Mouse (Mus musculus): ENCODE measurements around the gene Fam102b. TPM values are rescaled to one million over a fixed set of nuclear protein-coding genes. Genes with fewer than 3 reads are reported as not detected.

Gene Fam102b
- polyA plus RNA-seq, 1 experiment, result 3.7 TPM

DNA sequence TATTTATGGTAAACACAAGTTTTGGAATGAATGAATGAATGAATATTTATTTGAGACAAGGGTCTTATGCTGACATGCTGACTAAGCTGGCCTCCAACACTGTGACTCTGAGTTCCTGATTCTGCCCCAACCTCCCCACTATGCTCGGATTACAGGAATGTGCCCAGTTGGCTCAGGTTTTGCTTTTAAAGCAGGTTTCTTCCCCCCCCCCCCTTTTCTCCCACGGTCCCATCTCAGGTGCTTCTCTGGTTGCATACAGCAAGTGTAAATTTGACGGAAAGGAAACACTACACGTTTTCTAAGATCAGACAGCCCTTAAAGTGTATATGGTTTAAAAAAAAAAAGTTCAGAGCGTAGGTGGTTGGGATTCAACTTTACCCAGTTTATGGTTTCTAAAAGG lies 87.8 kb downstream of the Fam102b start, which contains the start of gene Henmt1:
Henmt1 (plus strand) TSS at position 301 of the 400 bp plus-strand sequence.
- TF ChIP-seq POLR2A (IDR thresholded peaks at IDR 0.05; ENCODE audit: borderline replicate concordance, control insufficient read depth, low read depth, low read length) (no peak), CTCF (IDR thresholded peaks at IDR 0.05; ENCODE audit: control insufficient read depth, insufficient read depth, low read length) (no peak)
- no peak within 1 kb of the TSS; the same call in 1 of the 2 replicates for H3K27ac ChIP-seq (ENCODE audit: control insufficient read depth, insufficient read depth, low read depth, low read length, poor library complexity)
- no peaks in the 10 kb centered on the region; the same call in 1 of the 2 replicates for H3K4me1 ChIP-seq (ENCODE audit: control insufficient read depth, insufficient read depth, low read length)
- no peak within 1 kb of the TSS for H3K4me3 ChIP-seq (replicated peaks; ENCODE audit: control insufficient read depth, low read depth, low read length)
- 78% methylated on average over 5 of the region's 5 CpGs for WGBS

DNA sequence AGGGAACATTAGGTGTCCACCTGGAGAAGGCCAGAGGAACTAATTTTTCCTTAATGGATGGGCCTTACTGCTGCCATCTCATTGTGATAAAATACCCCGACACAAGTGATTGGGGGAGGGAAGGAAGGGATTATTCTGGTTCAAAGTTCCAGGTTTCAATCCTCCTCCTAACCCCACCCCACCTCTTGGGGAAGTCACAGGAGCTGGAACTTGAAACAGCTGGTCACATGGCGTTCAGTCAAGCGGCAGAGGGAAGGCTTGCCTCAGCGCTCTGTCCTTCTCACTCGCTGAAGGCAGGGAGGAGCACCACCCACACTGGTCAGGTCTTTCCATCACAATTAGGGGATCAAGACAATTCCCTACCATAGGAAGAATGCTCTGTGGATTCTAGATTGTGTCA lies 88.7 kb downstream of the Fam102b start:
- H3K27ac ChIP-seq (ENCODE audit: control insufficient read depth, insufficient read depth, low read depth, low read length, poor library complexity), result no peak overlapping the region
- 94% methylated on average over 5 of the region's 5 CpGs for WGBS
- no peak overlapping the region for H3K4me3 ChIP-seq (replicated peaks; ENCODE audit: control insufficient read depth, low read depth, low read length)
- no peak for TF ChIP-seq CTCF (IDR thresholded peaks at IDR 0.05; ENCODE audit: control insufficient read depth, insufficient read depth, low read length)
- no peak for TF ChIP-seq POLR2A (IDR thresholded peaks at IDR 0.05; ENCODE audit: borderline replicate concordance, control insufficient read depth, low read depth, low read length)
- H3K4me1 ChIP-seq (ENCODE audit: control insufficient read depth, insufficient read depth, low read length), result no peaks in the 10 kb centered on the region; the same call in 1 of the 2 replicates

DNA sequence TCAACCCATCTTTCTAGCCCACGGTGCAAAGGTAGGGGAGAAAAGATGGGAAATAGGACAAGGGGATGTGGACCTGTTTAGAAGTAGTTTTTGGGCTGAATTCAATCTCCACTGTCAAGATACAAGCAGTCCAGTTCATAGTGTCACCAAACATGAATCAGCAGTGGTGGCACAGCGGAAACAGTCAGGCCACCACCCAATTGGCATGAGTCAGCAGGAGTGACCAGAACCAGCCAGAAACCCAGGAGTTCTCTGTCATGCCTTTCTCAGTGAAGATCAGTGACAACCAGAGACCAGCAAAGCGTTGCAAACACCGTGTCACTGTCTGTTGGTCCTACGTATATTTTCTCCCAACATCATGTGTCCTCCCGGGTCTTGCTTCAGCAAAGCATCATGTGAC lies 93.8 kb downstream of the Fam102b start:
- TF ChIP-seq CTCF (IDR thresholded peaks at IDR 0.05; ENCODE audit: control insufficient read depth, insufficient read depth, low read length), result no peak
- no peak for TF ChIP-seq POLR2A (IDR thresholded peaks at IDR 0.05; ENCODE audit: borderline replicate concordance, control insufficient read depth, low read depth, low read length)
- 80% methylated on average over 6 of the region's 6 CpGs for WGBS
- no peak overlapping the region for H3K27ac ChIP-seq (ENCODE audit: control insufficient read depth, insufficient read depth, low read depth, low read length, poor library complexity)

DNA sequence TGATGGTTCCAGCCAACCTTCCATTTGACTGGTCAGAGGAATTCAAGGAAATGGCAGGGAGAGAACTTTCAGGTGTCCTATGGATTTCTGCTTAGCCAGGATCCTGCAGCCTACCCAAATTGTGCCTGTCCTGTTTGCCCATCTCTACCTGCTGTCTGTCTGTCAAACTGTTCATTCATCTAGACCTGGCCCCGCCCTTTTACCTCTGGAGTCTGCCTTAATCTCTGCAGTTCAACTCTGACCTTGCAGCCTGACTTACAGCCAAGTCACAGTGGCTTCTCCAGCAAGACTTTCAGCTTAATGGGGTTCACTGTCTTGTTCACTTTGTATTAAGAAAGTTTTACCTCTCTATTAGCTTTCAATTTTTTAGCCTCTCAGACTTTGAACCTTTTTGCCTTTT lies 101.1 kb downstream of the Fam102b start:
- 71% methylated on average over 1 of the region's 1 CpGs for WGBS
- TF ChIP-seq POLR2A (IDR thresholded peaks at IDR 0.05; ENCODE audit: borderline replicate concordance, control insufficient read depth, low read depth, low read length) (no peak), CTCF (IDR thresholded peaks at IDR 0.05; ENCODE audit: control insufficient read depth, insufficient read depth, low read length) (no peak)
- Histone ChIP-seq H3K4me3 (replicated peaks; ENCODE audit: control insufficient read depth, low read depth, low read length) (no peak overlapping the region), H3K4me1 (ENCODE audit: control insufficient read depth, insufficient read depth, low read length) (no peaks in the 10 kb centered on the region), H3K27ac (ENCODE audit: control insufficient read depth, insufficient read depth, low read depth, low read length, poor library complexity) (no peak overlapping the region)

More for the DNA sequence above, 93.8 kb downstream of the Fam102b start:
- Histone ChIP-seq H3K4me3 (replicated peaks; ENCODE audit: control insufficient read depth, low read depth, low read length) (no peak overlapping the region), H3K4me1 (ENCODE audit: control insufficient read depth, insufficient read depth, low read length) (no peaks in the 10 kb centered on the region)

DNA sequence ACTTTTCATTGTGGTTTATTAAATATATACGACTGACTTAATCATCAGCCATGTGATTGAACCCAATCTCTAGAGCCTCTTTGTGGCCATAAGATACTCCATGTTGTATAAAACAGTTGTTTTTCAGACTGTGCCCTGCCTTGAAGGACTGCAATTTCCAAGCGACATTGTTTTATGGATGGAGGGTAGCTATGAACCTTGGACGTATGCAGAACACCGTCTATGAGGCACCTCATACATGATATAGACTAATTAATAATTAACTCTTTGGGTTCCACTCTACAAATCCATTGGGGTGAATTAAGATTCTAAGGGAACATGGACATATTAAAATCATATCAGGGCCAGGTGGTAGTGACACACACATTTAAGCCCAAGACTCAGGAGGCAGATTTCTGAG lies 101.7 kb downstream of the Fam102b start:
- 82% methylated on average over 4 of the region's 4 CpGs for WGBS
- TF ChIP-seq CTCF (IDR thresholded peaks at IDR 0.05; ENCODE audit: control insufficient read depth, insufficient read depth, low read length) (no peak), POLR2A (IDR thresholded peaks at IDR 0.05; ENCODE audit: borderline replicate concordance, control insufficient read depth, low read depth, low read length) (no peak)
- H3K4me1 ChIP-seq (ENCODE audit: control insufficient read depth, insufficient read depth, low read length), result no peaks in the 10 kb centered on the region
- no peak overlapping the region for H3K4me3 ChIP-seq (replicated peaks; ENCODE audit: control insufficient read depth, low read depth, low read length)
- H3K27ac ChIP-seq (ENCODE audit: control insufficient read depth, insufficient read depth, low read depth, low read length, poor library complexity), result no peak overlapping the region

DNA sequence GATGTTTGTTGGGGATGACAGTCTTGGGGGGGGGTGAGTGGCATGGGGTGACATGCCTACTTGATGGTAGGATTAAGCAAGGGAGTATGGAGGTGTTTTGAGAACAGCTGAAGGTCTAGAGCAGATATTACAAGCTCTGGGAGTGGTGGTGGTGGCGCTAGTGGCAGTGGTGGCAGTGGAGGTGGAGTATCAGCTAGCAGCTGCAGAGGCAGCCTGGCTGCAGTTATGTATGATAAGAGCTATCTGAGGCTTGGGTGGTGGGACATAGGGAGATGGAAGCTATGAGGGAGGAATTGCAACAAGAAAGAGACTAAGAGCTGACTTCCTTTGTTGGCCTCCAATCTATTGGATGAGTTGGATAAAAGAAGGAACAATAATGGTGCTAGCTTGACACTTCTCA lies 105.6 kb downstream of the Fam102b start:
- Histone ChIP-seq H3K27ac (ENCODE audit: control insufficient read depth, insufficient read depth, low read depth, low read length, poor library complexity) (no peak overlapping the region), H3K4me1 (ENCODE audit: control insufficient read depth, insufficient read depth, low read length) (no peaks in the 10 kb centered on the region), H3K4me3 (replicated peaks; ENCODE audit: control insufficient read depth, low read depth, low read length) (no peak overlapping the region)
- TF ChIP-seq POLR2A (IDR thresholded peaks at IDR 0.05; ENCODE audit: borderline replicate concordance, control insufficient read depth, low read depth, low read length) (no peak), CTCF (IDR thresholded peaks at IDR 0.05; ENCODE audit: control insufficient read depth, insufficient read depth, low read length) (no peak)
- WGBS, result 67% methylated on average over 1 of the region's 1 CpGs

Other genes with a start within 250 kb of the Fam102b start
- 11.0 and 13.3 TPM in 2 replicates for gene Stxbp3, start 187.1 kb downstream of the Fam102b start, polyA plus RNA-seq (2011; ENCODE audit: insufficient read depth, insufficient read length, low replicate concordance, missing spikeins)
- not detected in 2 replicates for gene Fndc7, start 137.6 kb downstream of the Fam102b start, polyA plus RNA-seq (2011; ENCODE audit: insufficient read depth, insufficient read length, low replicate concordance, missing spikeins)
- gene Prpf38b, start 115.9 kb downstream of the Fam102b start, polyA plus RNA-seq (2011; ENCODE audit: insufficient read depth, insufficient read length, low replicate concordance, missing spikeins), result 160 and 184 TPM in 2 replicates
- gene Henmt1, start 87.7 kb downstream of the Fam102b start, polyA plus RNA-seq (2011; ENCODE audit: insufficient read depth, insufficient read length, low replicate concordance, missing spikeins), result not detected in 2 replicates
- not detected in 2 replicates for gene Gm9857, start 87.2 kb downstream of the Fam102b start, polyA plus RNA-seq (2011; ENCODE audit: insufficient read depth, insufficient read length, low replicate concordance, missing spikeins)
- gene Slc25a54, start 52.9 kb upstream of the Fam102b start, polyA plus RNA-seq (2011; ENCODE audit: insufficient read depth, insufficient read length, low replicate concordance, missing spikeins), result not detected in 2 replicates
- 7.5 and 11.8 TPM in 2 replicates for gene Slc25a24, start 95.5 kb upstream of the Fam102b start, polyA plus RNA-seq (2011; ENCODE audit: insufficient read depth, insufficient read length, low replicate concordance, missing spikeins)